Mouse (Mus musculus): ENCODE measurements around the gene Cmtm1. TPM values are rescaled to one million over a fixed set of nuclear protein-coding genes. Genes with fewer than 3 reads are reported as not detected.

The Cmtm1 gene
- polyA plus RNA-seq, 1 experiment from 2014 or later, result not detected

Other genes with a start within 250 kb of the Cmtm1 start
- gene Cdh5, start 208.5 kb downstream of the Cmtm1 start, polyA plus RNA-seq (2014; fragmentation: Nextera tagmentation; extraction: Ambion mirVana), result 4.2 and 16.8 TPM in 2 replicates
- 10.2 and 13.5 TPM in 2 replicates for gene Bean1, start 139.7 kb downstream of the Cmtm1 start, polyA plus RNA-seq (2014; fragmentation: Nextera tagmentation; extraction: Ambion mirVana)
- gene Tk2, start 61.6 kb downstream of the Cmtm1 start, polyA plus RNA-seq (2014; fragmentation: Nextera tagmentation; extraction: Ambion mirVana), result 49.2 and 53.1 TPM in 2 replicates
- 30.1 and 31.1 TPM in 2 replicates for gene Cklf, start 59.3 kb downstream of the Cmtm1 start, polyA plus RNA-seq (2014; fragmentation: Nextera tagmentation; extraction: Ambion mirVana)
- gene Cmtm2a, start 17.0 kb downstream of the Cmtm1 start, polyA plus RNA-seq (2014; fragmentation: Nextera tagmentation; extraction: Ambion mirVana), result not detected in 2 replicates
- not detected in 2 replicates for gene Gm45711, start 64 bp downstream of the Cmtm1 start, polyA plus RNA-seq (2014; fragmentation: Nextera tagmentation; extraction: Ambion mirVana)
- gene Gm11020, start 11.4 kb upstream of the Cmtm1 start, polyA plus RNA-seq (2014; fragmentation: Nextera tagmentation; extraction: Ambion mirVana), result not detected in 2 replicates
- not detected in 2 replicates for gene Cmtm2b, start 12.1 kb upstream of the Cmtm1 start, polyA plus RNA-seq (2014; fragmentation: Nextera tagmentation; extraction: Ambion mirVana)
- 23.4 and 42.9 TPM in 2 replicates for gene Cmtm3, start 29.3 kb upstream of the Cmtm1 start, polyA plus RNA-seq (2014; fragmentation: Nextera tagmentation; extraction: Ambion mirVana)
- gene Cmtm4, start 85.7 kb upstream of the Cmtm1 start, polyA plus RNA-seq (2014; fragmentation: Nextera tagmentation; extraction: Ambion mirVana), result 2.9 and 3.9 TPM in 2 replicates
- 84.9 and 113 TPM in 2 replicates for gene Dync1li2, start 132.9 kb upstream of the Cmtm1 start, polyA plus RNA-seq (2014; fragmentation: Nextera tagmentation; extraction: Ambion mirVana)
- 0.70 and 0.81 TPM in 2 replicates for gene Terb1, start 199.8 kb upstream of the Cmtm1 start, polyA plus RNA-seq (2014; fragmentation: Nextera tagmentation; extraction: Ambion mirVana)
- gene Nae1, start 224.5 kb upstream of the Cmtm1 start, polyA plus RNA-seq (2014; fragmentation: Nextera tagmentation; extraction: Ambion mirVana), result 102 and 117 TPM in 2 replicates
- gene Car7, start 224.5 kb upstream of the Cmtm1 start, polyA plus RNA-seq (2014; fragmentation: Nextera tagmentation; extraction: Ambion mirVana), result 1.6 and 2.2 TPM in 2 replicates